Mouse (Mus musculus) left cerebral cortex, adult 2 months (tissue): ENCODE measurements around the gene Efemp1. TPM values are rescaled to one million over a fixed set of nuclear protein-coding genes. Genes with fewer than 3 reads are reported as not detected.

Experiments
- DNase-seq, 2 experiments: peaks; one replicate each; pipeline ENCODE4 v3.0.0; 2021 to 2022; ENCODE audit warnings: low spot score in 2 of 2, mixed read lengths in 1 of 2; ENCODE audit errors: extremely low spot score in 1 of 2
- H3K27ac ChIP-seq: fragments of 200-600 bp; 2 replicates; pipeline ENCODE4 v1.8.1; 2022
- H3K4me3 ChIP-seq: fragments of 200-600 bp; 2 replicates; pipeline ENCODE4 v1.8.1; 2022
- CTCF ChIP-seq: fragments of 200-600 bp; IDR thresholded peaks from 2 replicates; pipeline ENCODE4 v1.8.1; 2022; ENCODE audit warnings: antibody characterized with exemption, mild to moderate bottlenecking, moderate library complexity
- intact Hi-C: fragments of 180-260 bp; cut with DNase I; formaldehyde crosslinking; loops from one replicate; pipeline ENCODE4 v1.15.1; 2025
- total RNA-seq, 2 experiments: library from RNA; stranded (reverse); gene quantifications; 2 replicates each; pipeline ENCODE4 v1.2.3; 2021

Gene Efemp1
- total RNA-seq, 2 experiments from 2014 or later, result 10.5 TPM

- no peak overlapping the region for H3K27ac ChIP-seq
- H3K4me3 ChIP-seq, result no peak overlapping the region
- no peak for TF ChIP-seq CTCF
- no peak for DNase-seq
- intact Hi-C loops, result no loop called here
Observed at GRCm38 (mm10) chr11:28951586-28952210, 98.7 kb downstream of the Efemp1 start.

- Histone ChIP-seq H3K27ac (no peak overlapping the region), H3K4me3 (no peak overlapping the region)
- no peak for TF ChIP-seq CTCF
- intact Hi-C loops, result no loop called here
- no peak for DNase-seq
Observed at GRCm38 (mm10) chr11:28954673-28955304, 101.8 kb downstream of the Efemp1 start.

- H3K27ac ChIP-seq, result no peak overlapping the region
- H3K4me3 ChIP-seq, result no peak overlapping the region
- intact Hi-C loops, result no loop called here
- no peak for TF ChIP-seq CTCF
- DNase-seq, result no peak
Observed at GRCm38 (mm10) chr11:28955305-28955701, 102.3 kb downstream of the Efemp1 start.

GRCm38 (mm10) chr11:28961381-28961780, 108.4 kb downstream of the Efemp1 start:
- TF ChIP-seq CTCF, result no peak
- DNase-seq, result no peak
- H3K4me3 ChIP-seq, result no peak overlapping the region
- no peak overlapping the region for H3K27ac ChIP-seq
- intact Hi-C loops, result no loop called here
